Mouse (Mus musculus) embryo, embryonic 9.5 days (tissue): ENCODE data around the gene Cd81.

Experiments
- DNase-seq: peaks from one replicate; pipeline ENCODE4 v3.0.0-alpha.2; 2017; ENCODE audit errors: extremely low spot score

The Cd81 gene

GRCm38 (mm10) chr7:143020764-143021163 is 31.8 kb upstream of the Cd81 start:
- DNase-seq, result no peak

- DNase-seq, result no peak
Observed at GRCm38 (mm10) chr7:143021356-143022164, 31.0 kb upstream of the Cd81 start.

- no peak for DNase-seq
Observed at GRCm38 (mm10) chr7:143023499-143023898, 29.0 kb upstream of the Cd81 start.

GRCm38 (mm10) chr7:143024293-143024692 is 28.2 kb upstream of the Cd81 start:
- DNase-seq, result no peak

- DNase-seq, result no peak
Observed at GRCm38 (mm10) chr7:143025496-143025895, 27.0 kb upstream of the Cd81 start.

GRCm38 (mm10) chr7:143027196-143027595 is 25.3 kb upstream of the Cd81 start:
- no peak for DNase-seq

- DNase-seq, result no peak
Observed at GRCm38 (mm10) chr7:143031816-143032215, 20.7 kb upstream of the Cd81 start.

- DNase-seq, result no peak
Observed at GRCm38 (mm10) chr7:143033581-143033980, 19.0 kb upstream of the Cd81 start.

GRCm38 (mm10) chr7:143034112-143034511 is 18.4 kb upstream of the Cd81 start:
- DNase-seq, result no peak

- no peak for DNase-seq
Observed at GRCm38 (mm10) chr7:143034519-143035450, 17.8 kb upstream of the Cd81 start.

- no peak for DNase-seq
Observed at GRCm38 (mm10) chr7:143036787-143037186, 15.8 kb upstream of the Cd81 start.

GRCm38 (mm10) chr7:143037306-143037705 is 15.2 kb upstream of the Cd81 start:
- DNase-seq, result no peak

- no peak for DNase-seq
Observed at GRCm38 (mm10) chr7:143038174-143038931, 14.2 kb upstream of the Cd81 start.

GRCm38 (mm10) chr7:143040561-143040960 is 12.0 kb upstream of the Cd81 start:
- DNase-seq, result no peak

GRCm38 (mm10) chr7:143041138-143041822 is 11.3 kb upstream of the Cd81 start:
- no peak for DNase-seq

GRCm38 (mm10) chr7:143042089-143042488 is 10.4 kb upstream of the Cd81 start:
- DNase-seq, result no peak

- DNase-seq, result no peak
Observed at GRCm38 (mm10) chr7:143042897-143043300, 9.6 kb upstream of the Cd81 start.

GRCm38 (mm10) chr7:143044049-143044825 is 8.3 kb upstream of the Cd81 start:
- DNase-seq, result no peak

GRCm38 (mm10) chr7:143044826-143045206 is 7.7 kb upstream of the Cd81 start:
- no peak for DNase-seq

- no peak for DNase-seq
Observed at GRCm38 (mm10) chr7:143046358-143046757, 6.2 kb upstream of the Cd81 start.

- no peak for DNase-seq
Observed at GRCm38 (mm10) chr7:143049331-143049730, 3.2 kb upstream of the Cd81 start.
